Mouse (Mus musculus): Measurements from ENCODE around the gene Tusc2.

DNA sequence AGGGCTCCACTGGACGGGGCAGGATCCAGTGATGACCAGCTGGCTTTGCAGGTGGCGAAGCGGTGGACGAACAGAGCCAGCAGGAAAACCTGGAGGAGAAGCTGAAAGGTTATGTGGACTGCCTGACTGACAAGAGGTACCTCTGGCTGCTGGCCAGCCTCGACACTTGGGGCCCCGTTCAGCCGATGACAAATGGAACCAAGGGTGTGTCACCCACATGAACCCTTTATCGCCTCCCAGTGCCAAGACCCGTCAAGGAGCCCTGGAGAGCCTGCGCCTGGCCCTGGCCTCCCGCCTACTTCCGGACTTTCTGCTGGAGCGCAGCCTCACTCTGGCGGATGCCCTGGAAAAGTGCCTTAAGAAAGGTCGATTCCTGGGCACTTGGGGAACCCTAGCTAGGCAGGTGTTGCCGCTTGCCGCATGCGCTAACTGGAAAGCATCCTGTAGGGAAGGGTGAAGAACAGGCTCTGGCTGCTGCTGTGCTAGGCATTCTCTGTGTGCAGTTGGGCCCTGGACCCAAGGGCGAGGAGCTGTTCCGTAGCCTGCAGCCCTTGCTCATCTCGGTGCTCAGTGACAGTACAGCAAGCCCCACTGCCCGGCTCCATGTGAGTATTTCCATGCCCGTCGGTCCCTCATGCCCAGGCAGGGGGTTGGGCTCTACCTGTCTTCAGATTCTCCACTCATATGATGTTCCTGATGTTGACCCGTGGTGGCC, 27.2 kb downstream of the Tusc2 start:
- TF ChIP-seq CTCF (IDR thresholded peaks at IDR 0.05; ENCODE audit: low read depth): peak; percentile 52
- no peak for TF ChIP-seq EP300 (IDR thresholded peaks at IDR 0.05; ENCODE audit: low read depth)

Data from liver, postnatal 0 days (tissue).